Mouse (Mus musculus) B cell, adult 67 days (primary cell): ENCODE results near the gene Kin. TPM values are rescaled to one million over a fixed set of nuclear protein-coding genes. Genes with fewer than 3 reads are reported as not detected.

Source experiments
- total RNA-seq, 2 experiments: library from RNA; stranded (reverse); gene quantifications; 4 replicates each; pipeline ENCODE4 v1.2.4; 2023

The Kin gene
- total RNA-seq, result 10 to 100 TPM; 22.5 to 27.1 TPM

DNA sequence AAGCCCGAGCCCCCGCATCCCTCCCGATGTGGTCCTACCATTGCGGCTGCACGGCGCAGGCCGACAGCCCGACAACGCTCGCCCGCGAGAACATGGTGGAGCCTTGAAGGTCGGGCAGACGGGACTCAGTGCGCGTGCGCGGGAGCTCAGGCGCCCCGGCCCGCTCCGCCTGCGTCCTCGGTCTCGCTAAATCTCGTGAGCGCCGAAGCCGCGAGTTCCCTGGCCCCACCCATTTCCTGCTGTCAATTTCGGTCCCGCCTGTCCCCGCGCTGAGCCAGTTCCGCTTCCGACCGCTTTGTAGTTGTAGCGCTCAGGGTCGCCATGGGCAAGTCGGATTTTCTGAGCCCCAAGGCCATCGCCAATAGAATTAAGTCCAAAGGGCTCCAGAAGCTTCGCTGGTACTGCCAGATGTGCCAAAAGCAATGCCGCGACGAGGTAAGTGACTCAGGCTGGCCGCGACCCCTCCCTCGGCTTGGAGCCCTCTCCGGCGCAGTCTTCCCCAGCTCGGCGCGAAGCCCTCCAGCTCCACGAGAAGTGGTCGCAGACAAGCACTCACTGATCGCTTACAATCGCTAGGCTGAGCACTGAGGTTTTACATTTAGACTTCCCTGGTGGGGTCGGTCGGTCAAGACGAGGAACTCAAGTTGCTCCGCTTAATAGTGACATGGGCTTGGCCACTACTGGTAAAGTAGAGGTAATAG is at the start of gene Kin, which contains the start of gene Atp5c1:
TSS of gene Kin (plus strand) at position 284 of the 701 bp plus-strand sequence.
TSS of gene Atp5c1 (minus strand) at position 201 of the 701 bp plus-strand sequence.

DNA sequence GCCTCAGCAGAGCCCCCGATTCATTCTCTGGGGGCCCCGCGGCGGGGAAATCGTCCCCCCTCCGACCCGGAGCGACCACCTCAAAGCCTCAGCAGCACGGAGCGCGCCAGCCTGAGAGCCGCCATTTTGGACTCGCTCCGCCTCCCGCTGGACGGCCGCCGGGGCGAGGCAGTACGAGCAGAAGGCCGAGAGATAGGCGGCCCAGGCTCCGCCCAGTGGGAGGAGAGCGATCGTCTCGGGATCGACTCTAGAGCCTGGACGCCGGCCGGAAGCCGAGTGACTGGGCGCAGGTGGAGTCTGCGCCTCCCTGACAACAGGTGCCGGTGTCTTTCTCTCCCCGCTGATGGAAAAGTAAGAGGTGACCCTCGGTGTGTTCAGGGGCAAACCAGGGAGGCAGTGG is 31.9 kb upstream of the Kin start, which contains the start of gene Taf3:
TSS of gene Taf3 (minus strand) at position 136 of the 400 bp plus-strand sequence.

GRCm38 (mm10) chr2:10131296-10131695 is 50.9 kb downstream of the Kin start, which contains the start of gene Itih2:
Gene Itih2 (minus strand): TSS chr2:10131396.

Other genes with a start within 250 kb of the Kin start
- not detected for gene 4930412O13Rik, start 199.3 kb upstream of the Kin start, total RNA-seq
- not detected for gene 9230102O04Rik, start 191.1 kb upstream of the Kin start, total RNA-seq
- gene Gata3, start 190.6 kb upstream of the Kin start, total RNA-seq, result under 1 TPM in 1 of 2 experiments, not detected in 1; 0.38 TPM
- gene Taf3, start 32.0 kb upstream of the Kin start, total RNA-seq, result 10 to 100 TPM; 24.3 to 24.6 TPM
- 100 to 1,000 TPM; 109 to 126 TPM for gene Atp5c1, start 83 bp upstream of the Kin start, total RNA-seq
- gene Itih2, start 50.8 kb downstream of the Kin start, total RNA-seq, result not detected
- gene Itih5, start 73.0 kb downstream of the Kin start, total RNA-seq, result 1 to 10 TPM; 2.1 to 2.7 TPM